Mouse (Mus musculus) hindbrain, embryonic 11.5 days (tissue): ENCODE measurements at regions not wholly inside any gene's neighbourhood (a gene's known extent, or its start where the extent isn't known, plus 50 kb on each side); places are given as distances from the start of the nearest gene placed in this dataset.

Source experiments
- ATAC-seq: fragments of 200-750 bp; cut with Nextera tagmentation; 2 replicates; pipeline ENCODE4 v1.8.0; 2017; ENCODE audit warnings: mild to moderate bottlenecking, moderate TSS enrichment, moderate library complexity; ENCODE audit not compliant: low FRiP score
- DNase-seq: peaks from one replicate; pipeline ENCODE4 v3.0.0-alpha.2; 2015; ENCODE audit warnings: low spot score
- H3K27ac ChIP-seq: fragments of 300-500 bp; sonication (generic); 2 replicates; pipeline ENCODE4 v1.5.1; 2014; ENCODE audit warnings: mild to moderate bottlenecking, low read depth, low read length
- H3K27me3 ChIP-seq: fragments of 300-500 bp; sonication (generic); 2 replicates; pipeline ENCODE4 v1.6.1; 2014; ENCODE audit warnings: mild to moderate bottlenecking, low read length, moderate library complexity, mixed read lengths; ENCODE audit not compliant: control insufficient read depth, insufficient read depth
- H3K36me3 ChIP-seq: fragments of 300-500 bp; sonication (generic); 2 replicates; pipeline ENCODE4 v1.6.1; 2014; ENCODE audit warnings: mild to moderate bottlenecking, low read length, moderate library complexity, mixed read lengths; ENCODE audit not compliant: control insufficient read depth, insufficient read depth
- H3K4me1 ChIP-seq: fragments of 300-500 bp; sonication (generic); replicated peaks from 2 replicates; pipeline ENCODE4 v1.6.1; 2014; ENCODE audit warnings: low read length, mixed read lengths; ENCODE audit not compliant: control insufficient read depth, insufficient read depth
- H3K4me2 ChIP-seq: fragments of 300-500 bp; sonication (generic); replicated peaks from 2 replicates; pipeline ENCODE4 v1.6.1; 2014; ENCODE audit warnings: mild to moderate bottlenecking, low read depth, low read length
- H3K4me3 ChIP-seq: fragments of 300-500 bp; sonication (generic); 2 replicates; pipeline ENCODE4 v1.5.1; 2014; ENCODE audit warnings: low read depth, low read length
- H3K9ac ChIP-seq: fragments of 300-500 bp; sonication (generic); 2 replicates; pipeline ENCODE4 v1.6.1; 2014; ENCODE audit warnings: low read depth, low read length
- H3K9me3 ChIP-seq: fragments of 300-500 bp; sonication (generic); 2 replicates; pipeline ENCODE4 v1.6.1; 2016; ENCODE audit warnings: low read length; ENCODE audit not compliant: control insufficient read depth
- WGBS: fragments of 180-500 bp; shearing (Covaris S2); extraction: QIAGEN DNeasy Blood & Tissue Kit; methylation state at CpG from one replicate; pipeline ENCODE4 v1.1.7; 2014; 5-methylcytosine and 5-hydroxymethylcytosine counted together

DNA sequence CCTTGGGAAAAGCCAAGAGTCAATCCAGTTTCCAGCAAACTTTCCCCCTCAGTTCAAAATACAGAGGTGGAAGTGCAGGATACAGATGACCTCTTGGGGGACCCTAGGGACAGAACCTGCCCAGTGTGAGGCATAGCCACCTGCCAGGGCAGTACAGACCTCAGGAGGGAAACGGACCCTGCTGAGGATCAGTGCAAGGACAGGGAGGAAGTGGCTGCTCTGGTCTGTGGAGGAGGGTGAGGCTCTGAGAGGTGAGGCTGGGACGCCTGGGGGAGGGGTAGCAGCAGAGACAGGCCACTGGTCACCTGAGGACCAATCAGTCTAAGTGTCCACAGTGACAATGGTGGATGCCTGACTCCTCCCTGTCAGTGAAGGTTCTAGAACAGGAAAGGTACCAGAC, 85.6 kb upstream of the Smad3 start:
- Histone ChIP-seq H3K27me3 (peaks cover 3% of the 10 kb centered on the region; the same call in 1 of the 2 replicates), H3K4me3 (no peak overlapping the region), H3K9me3 (no peaks in the 10 kb centered on the region), H3K4me2 (no peak overlapping the region), H3K36me3 (no peaks in the 10 kb centered on the region), H3K27ac (no peak overlapping the region), H3K4me1 (no peaks in the 10 kb centered on the region), H3K9ac (no peak overlapping the region)
- ATAC-seq = no peak
- WGBS = 62% methylated on average over 2 of the region's 2 CpGs
- no peak for DNase-seq

DNA sequence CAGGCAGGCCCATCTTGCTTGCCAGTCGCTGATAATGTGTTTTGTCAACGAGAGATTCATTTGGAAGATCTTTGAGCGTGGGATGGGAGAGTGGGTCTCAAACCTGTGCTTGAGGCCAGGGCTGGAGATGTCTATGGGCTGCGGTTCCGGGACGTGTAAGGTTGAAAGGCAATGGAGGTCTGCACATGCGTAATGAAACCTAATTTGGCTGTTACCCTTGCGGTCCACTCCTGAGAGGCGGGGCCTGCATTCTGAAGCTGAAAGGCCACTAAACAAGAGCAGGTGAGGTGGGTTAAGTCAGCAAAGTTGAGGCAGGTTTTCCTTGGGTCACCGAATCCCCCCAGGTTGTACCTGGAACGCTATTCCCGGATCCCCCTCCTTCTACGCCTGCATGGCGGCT, 83.3 kb upstream of the Smad3 start:
- Histone ChIP-seq H3K9me3 (no peaks in the 10 kb centered on the region), H3K27ac (no peak overlapping the region), H3K27me3 (peaks cover 5% of the 10 kb centered on the region; the same call in 1 of the 2 replicates), H3K36me3 (no peaks in the 10 kb centered on the region), H3K4me3 (no peak overlapping the region), H3K4me2 (no peak overlapping the region), H3K9ac (no peak overlapping the region), H3K4me1 (no peaks in the 10 kb centered on the region)
- DNase-seq = no peak
- ATAC-seq = no peak
- 92% methylated on average over 14 of the region's 14 CpGs for WGBS

DNA sequence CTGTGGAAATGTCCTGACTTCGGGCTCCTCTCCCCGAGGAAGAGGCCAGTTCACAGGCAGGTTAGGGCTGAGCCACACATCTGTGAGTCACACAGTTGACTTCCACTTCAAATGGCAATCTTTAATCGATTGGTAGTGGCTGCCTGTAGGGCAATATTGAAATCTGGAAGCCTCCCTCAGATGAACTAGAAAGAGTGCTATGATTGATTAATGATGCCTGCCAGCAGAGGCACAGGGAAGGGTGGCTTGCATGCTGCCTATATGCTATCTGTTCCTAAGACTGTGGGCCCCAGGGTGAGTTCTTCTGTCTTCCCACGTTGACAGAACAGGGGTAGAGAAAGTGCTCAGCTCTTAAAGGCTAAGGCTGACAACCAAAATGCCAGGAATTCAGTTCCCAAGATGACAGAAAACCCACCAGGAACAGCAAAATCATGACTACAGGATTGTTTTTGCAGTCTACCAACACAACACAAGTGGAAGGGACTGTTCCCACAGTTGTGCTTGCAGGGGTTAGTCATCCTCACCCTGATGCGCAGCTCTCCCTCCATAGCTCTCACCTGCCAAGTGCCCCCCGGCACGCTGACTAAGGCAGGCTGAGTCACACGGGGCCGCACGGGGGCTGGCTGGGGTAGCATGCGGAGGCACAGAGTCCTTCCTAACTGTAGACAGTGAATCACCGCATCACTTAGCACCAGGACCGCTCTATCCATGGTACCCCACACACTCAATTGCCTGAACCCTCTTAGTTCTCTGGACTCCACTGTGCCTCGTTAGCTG, 81.4 kb upstream of the Smad3 start:
- Histone ChIP-seq H3K36me3 (no peaks in the 10 kb centered on the region), H3K27me3 (peaks cover 5% of the 10 kb centered on the region; the same call in 1 of the 2 replicates), H3K4me3 (no peak overlapping the region), H3K9me3 (no peaks in the 10 kb centered on the region), H3K9ac (no peak overlapping the region), H3K4me2 (no peak overlapping the region), H3K4me1 (no peaks in the 10 kb centered on the region), H3K27ac (no peak overlapping the region)
- ATAC-seq (no peak), DNase-seq (no peak)
- 87% methylated on average over 14 of the region's 14 CpGs for WGBS

DNA sequence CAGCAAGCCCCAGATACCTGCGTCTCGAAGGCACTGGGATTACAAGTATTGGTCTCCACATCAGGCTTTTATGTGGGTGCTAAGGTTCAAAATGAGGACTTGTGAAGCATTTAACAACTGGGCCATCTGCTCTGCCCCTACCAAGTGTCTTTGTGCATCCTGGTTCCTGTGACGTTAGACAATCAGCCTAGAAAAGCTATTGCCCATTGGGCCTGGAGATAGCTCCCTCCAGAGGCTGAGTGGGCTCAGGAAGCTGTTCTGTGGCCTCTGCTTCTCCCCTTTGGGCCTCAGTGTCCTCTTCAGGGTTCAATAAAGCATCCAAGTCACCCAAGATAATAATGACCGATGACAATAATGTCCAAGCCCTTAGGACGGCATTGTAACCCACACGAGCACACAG, 79.8 kb upstream of the Smad3 start:
- Histone ChIP-seq H3K36me3 (no peaks in the 10 kb centered on the region), H3K4me3 (no peak overlapping the region), H3K27ac (no peak overlapping the region), H3K27me3 (0 out of 2 replicates have a peak, but pooled peaks cover 2% of the 10 kb centered on the region), H3K4me1 (no peaks in the 10 kb centered on the region), H3K9ac (no peak overlapping the region), H3K4me2 (no peak overlapping the region), H3K9me3 (no peaks in the 10 kb centered on the region)
- 77% methylated on average over 6 of the region's 6 CpGs for WGBS
- DNase-seq (no peak), ATAC-seq (no peak)

DNA sequence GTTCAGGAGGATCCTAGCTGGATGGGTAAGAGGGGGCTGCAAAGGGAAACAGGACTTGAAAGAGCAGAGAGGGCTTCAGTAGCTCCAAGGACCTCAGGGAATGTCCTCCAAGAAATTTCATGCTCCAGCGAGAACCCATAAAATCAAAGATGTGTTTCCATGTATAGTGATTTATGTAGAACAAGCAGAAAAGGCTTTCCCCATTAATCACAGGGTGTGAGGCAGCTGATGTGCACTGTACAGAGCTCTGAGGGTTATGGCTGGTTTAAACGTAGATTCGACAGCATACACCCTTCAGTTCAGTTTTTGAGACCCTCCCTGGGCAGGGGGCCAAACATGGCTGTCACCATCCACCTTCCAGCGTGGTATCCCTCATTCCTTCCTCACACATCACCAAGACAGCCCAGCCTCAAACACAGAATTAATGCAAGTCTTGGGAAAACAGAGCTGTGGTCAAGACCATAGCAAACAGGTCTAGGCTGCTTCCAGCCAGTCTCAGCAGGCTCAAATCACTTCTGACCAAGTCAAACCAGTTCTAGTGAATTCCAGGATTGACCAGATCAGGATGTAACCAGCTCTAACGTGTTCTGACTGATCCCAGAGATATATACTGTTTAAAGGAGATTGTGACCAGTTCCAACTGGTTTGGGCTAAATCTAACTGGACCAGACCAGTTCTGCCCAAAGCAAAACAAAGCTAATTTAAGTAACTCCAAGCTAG, 78.9 kb upstream of the Smad3 start:
- ATAC-seq (no peak), DNase-seq (peak; percentile 27)
- Histone ChIP-seq H3K36me3 (no peaks in the 10 kb centered on the region), H3K4me2 (no peak overlapping the region), H3K27me3 (0 out of 2 replicates have a peak, but pooled peaks cover 2% of the 10 kb centered on the region), H3K4me3 (no peak overlapping the region), H3K9ac (no peak overlapping the region), H3K4me1 (no peaks in the 10 kb centered on the region), H3K9me3 (no peaks in the 10 kb centered on the region), H3K27ac (no peak overlapping the region)
- WGBS = 73% methylated on average over 5 of the region's 5 CpGs

DNA sequence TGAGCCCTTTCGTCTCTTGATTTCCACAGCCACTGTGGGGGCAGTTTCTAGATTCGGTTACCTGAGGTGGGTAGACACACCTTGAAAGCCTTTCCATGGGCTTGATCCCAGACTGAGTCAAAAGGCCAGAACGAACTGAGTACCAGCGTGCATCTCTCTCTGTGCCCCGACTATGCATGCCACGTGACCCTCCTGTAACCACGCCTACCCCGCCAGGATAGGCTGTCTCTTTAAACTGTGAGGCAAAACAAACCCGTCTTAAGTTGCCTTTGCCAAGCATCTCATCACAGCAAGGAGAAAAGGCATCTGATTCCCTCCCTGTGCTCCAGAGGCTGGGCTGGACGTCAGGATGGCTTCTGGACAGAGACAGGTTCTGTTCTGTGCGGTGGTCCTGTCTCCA, 78.2 kb upstream of the Smad3 start:
- WGBS = 43% methylated on average over 11 of the region's 11 CpGs
- DNase-seq (no peak), ATAC-seq (no peak)
- H3K27me3 ChIP-seq = 0 out of 2 replicates have a peak, but pooled peaks cover 2% of the 10 kb centered on the region
- H3K27ac ChIP-seq = no peak overlapping the region
- no peak overlapping the region for H3K4me3 ChIP-seq
- no peak overlapping the region for H3K9ac ChIP-seq
- no peaks in the 10 kb centered on the region for H3K4me1 ChIP-seq
- no peaks in the 10 kb centered on the region for H3K36me3 ChIP-seq
- H3K4me2 ChIP-seq = no peak overlapping the region
- H3K9me3 ChIP-seq = no peaks in the 10 kb centered on the region

DNA sequence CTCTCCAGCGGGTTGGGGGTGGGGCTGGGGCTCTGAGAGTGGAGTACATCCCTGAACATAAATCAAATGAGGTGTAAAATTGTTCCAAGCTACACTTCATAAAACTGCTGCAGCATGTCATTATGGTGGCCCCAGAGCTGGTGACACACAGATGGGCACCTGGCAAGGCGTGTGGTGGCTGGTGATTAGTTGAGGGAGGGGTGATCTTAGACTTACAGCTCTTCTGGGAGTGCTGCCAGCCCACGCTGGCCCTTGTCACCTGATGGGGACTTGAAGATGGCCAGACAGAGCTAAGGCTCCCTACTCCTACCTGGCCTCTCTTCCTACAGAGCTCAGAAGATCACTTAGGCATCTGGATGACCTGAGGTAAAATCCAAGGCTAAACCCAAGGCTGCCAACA, 76.6 kb upstream of the Smad3 start:
- 87% methylated on average over 3 of the region's 3 CpGs for WGBS
- no peaks in the 10 kb centered on the region for H3K9me3 ChIP-seq
- DNase-seq = no peak
- H3K36me3 ChIP-seq = no peaks in the 10 kb centered on the region
- H3K4me1 ChIP-seq = no peaks in the 10 kb centered on the region
- H3K27me3 ChIP-seq = 0 out of 2 replicates have a peak, but pooled peaks cover 2% of the 10 kb centered on the region
- H3K9ac ChIP-seq = no peak overlapping the region
- ATAC-seq = no peak
- no peak overlapping the region for H3K4me3 ChIP-seq
- H3K4me2 ChIP-seq = no peak overlapping the region
- no peak overlapping the region for H3K27ac ChIP-seq

DNA sequence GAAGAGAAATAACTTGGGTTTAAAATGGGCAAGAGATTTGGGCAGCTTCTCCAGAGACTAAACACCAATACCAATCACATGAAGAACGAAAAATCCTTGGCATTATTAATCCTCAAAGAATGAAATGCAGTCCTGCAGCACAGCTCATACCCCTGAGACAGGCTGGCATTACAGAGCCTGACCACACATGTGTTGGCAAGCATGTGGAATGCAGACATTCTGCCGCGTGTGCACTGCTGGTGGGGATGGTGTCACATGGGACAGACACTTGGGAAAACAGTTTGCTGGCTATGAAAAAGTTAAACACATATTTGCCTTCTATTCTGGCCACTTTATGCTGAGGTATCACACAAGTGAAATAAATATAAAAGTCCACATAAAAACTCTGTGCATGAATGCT, 60.4 kb upstream of the Smad3 start:
- no peak overlapping the region for H3K27ac ChIP-seq
- no peaks in the 10 kb centered on the region for H3K27me3 ChIP-seq
- no peak overlapping the region for H3K4me3 ChIP-seq
- WGBS = 79% methylated on average over 3 of the region's 3 CpGs
- H3K36me3 ChIP-seq = no peaks in the 10 kb centered on the region
- H3K4me1 ChIP-seq = no peaks in the 10 kb centered on the region
- DNase-seq = no peak
- H3K9me3 ChIP-seq = no peaks in the 10 kb centered on the region
- H3K4me2 ChIP-seq = no peak overlapping the region
- no peak for ATAC-seq
- H3K9ac ChIP-seq = no peak overlapping the region

DNA sequence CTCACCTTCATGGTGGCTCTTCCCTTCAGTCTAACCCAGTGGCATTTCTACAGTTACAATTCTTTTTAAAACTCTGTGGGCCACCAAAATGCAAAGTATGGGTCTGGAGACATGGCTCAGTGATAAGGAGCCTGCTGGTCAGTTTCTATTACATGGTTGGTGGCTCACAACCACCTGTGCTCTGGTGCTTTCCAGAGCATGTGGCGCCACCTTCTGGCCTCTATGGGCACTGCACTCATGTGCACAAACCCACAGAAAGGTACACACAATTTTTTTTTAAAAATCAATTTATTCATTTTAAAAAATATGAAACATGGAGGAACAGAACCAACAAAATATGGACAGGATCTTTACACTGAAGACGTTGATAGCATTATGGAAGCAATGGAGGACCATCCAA, 58.7 kb upstream of the Smad3 start:
- no peak overlapping the region for H3K27ac ChIP-seq
- H3K4me3 ChIP-seq = no peak overlapping the region
- no peak overlapping the region for H3K9ac ChIP-seq
- H3K9me3 ChIP-seq = no peaks in the 10 kb centered on the region
- no peaks in the 10 kb centered on the region for H3K27me3 ChIP-seq
- DNase-seq = no peak
- no peak overlapping the region for H3K4me2 ChIP-seq
- ATAC-seq = no peak
- no peaks in the 10 kb centered on the region for H3K36me3 ChIP-seq
- no peaks in the 10 kb centered on the region for H3K4me1 ChIP-seq
- 57% methylated on average over 2 of the region's 2 CpGs for WGBS
